Mouse (Mus musculus): Measurements from ENCODE around the gene Clcnkb. TPM values are rescaled to one million over a fixed set of nuclear protein-coding genes. Genes with fewer than 3 reads are reported as not detected.

Clcnkb gene
- polyA plus RNA-seq, 1 experiment from 2014 or later: not detected

DNA sequence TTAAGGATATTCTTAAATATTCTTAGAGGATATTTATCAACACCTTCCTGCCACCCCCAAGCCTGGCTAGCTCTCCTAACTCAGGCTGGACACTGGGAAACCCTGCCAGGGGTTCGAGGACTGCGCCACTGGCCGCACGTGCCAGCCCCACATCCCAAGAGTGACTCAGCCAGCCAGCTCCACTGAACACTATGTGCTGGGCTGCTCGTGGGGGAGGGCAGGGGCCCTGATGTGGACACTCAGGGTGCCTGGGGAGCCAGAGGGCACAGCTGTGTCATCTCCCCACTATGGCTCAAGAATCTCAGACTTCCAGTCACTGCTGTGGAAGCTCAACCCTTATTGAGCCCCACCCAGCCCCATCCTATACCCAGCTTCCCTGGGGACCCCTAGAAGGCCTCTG is 7.5 kb upstream of the Clcnkb start:
- Histone ChIP-seq H3K27ac (ENCODE audit: low read length) (no peak overlapping the region), H3K4me1 (ENCODE audit: insufficient read depth, low read depth, low read length) (peaks cover 5% of the 10 kb centered on the region), H3K9ac (replicated peaks; ENCODE audit: low read depth) (no peak overlapping the region), H3K9me3 (ENCODE audit: low read length) (no peaks in the 10 kb centered on the region), H3K4me2 (replicated peaks; ENCODE audit: low read depth, low read length) (no peak overlapping the region), H3K27me3 (replicated peaks; ENCODE audit: insufficient read depth, low read length) (no peaks in the 10 kb centered on the region), H3K36me3 (ENCODE audit: insufficient read depth, low read length) (no peaks in the 10 kb centered on the region), H3K4me3 (ENCODE audit: low read depth, low read length) (no peak overlapping the region)
- DNase-seq (ENCODE audit: low spot score): no peak
- WGBS: 67% methylated on average over 5 of the region's 5 CpGs
- no peak for TF ChIP-seq CTCF (IDR thresholded peaks at IDR 0.05)
- TF ChIP-seq EP300 (IDR thresholded peaks at IDR 0.05): peak; percentile 39; the same call in 1 of the 2 replicates
- ATAC-seq: peak; percentile 41

DNA sequence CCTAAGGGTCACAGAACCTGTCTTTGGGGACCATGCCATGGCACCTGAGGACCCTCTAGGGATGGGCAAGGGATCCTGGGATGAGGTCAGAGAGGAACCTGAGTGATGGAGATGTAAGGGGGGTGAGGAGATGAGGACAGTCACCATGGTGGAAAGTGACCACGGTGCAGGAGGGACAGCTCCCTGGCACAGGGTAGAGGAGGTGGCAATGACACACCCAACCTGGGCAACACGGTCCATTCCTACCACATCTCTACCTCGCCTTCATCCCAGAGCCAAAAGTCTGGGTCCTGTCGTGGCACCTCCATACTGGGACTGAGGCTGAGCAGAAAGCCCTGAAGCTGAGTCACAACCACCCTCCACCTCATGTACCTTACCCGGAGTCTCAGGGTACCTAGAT is 7.0 kb upstream of the Clcnkb start:
- H3K9ac ChIP-seq (replicated peaks; ENCODE audit: low read depth): no peak overlapping the region
- H3K4me3 ChIP-seq (ENCODE audit: low read depth, low read length): no peak overlapping the region
- no peak for TF ChIP-seq EP300 (IDR thresholded peaks at IDR 0.05)
- TF ChIP-seq CTCF (IDR thresholded peaks at IDR 0.05): no peak
- no peaks in the 10 kb centered on the region for H3K9me3 ChIP-seq (ENCODE audit: low read length)
- no peak overlapping the region for H3K4me2 ChIP-seq (replicated peaks; ENCODE audit: low read depth, low read length)
- DNase-seq (ENCODE audit: low spot score) (no peak), ATAC-seq (no peak)
- H3K27me3 ChIP-seq (replicated peaks; ENCODE audit: insufficient read depth, low read length): no peaks in the 10 kb centered on the region
- no peak overlapping the region for H3K27ac ChIP-seq (ENCODE audit: low read length)
- 81% methylated on average over 5 of the region's 5 CpGs for WGBS
- H3K4me1 ChIP-seq (ENCODE audit: insufficient read depth, low read depth, low read length): peaks cover 5% of the 10 kb centered on the region
- H3K36me3 ChIP-seq (ENCODE audit: insufficient read depth, low read length): no peaks in the 10 kb centered on the region

DNA sequence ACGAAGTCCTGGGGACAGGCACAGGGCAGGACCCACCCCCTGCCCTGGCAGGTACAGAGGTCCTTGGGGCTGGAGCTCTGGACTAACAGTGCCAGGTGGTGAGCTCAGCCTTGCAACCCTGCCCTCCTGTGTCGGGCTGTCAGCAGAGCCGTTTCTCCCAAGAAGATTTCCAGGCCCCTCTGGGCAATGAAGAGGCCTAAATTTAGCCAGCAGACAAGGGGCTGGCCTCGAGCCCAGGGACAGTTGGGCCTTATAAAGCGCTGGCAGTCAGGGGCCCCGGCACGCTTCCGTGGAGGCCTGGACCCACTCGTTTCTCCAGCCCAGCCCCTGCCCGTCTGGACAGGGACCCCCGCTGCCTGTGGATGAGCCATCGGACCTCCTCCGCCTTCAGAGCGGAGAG is 5.6 kb upstream of the Clcnkb start:
- H3K4me2 ChIP-seq (replicated peaks; ENCODE audit: low read depth, low read length): no peak overlapping the region
- H3K4me1 ChIP-seq (ENCODE audit: insufficient read depth, low read depth, low read length): peaks cover 5% of the 10 kb centered on the region
- peak; percentile 55 for DNase-seq (ENCODE audit: low spot score)
- H3K9ac ChIP-seq (replicated peaks; ENCODE audit: low read depth): peak overlapping the region; percentile 23; the same call in 1 of the 2 replicates
- H3K27me3 ChIP-seq (replicated peaks; ENCODE audit: insufficient read depth, low read length): no peaks in the 10 kb centered on the region
- 0 out of 2 replicates have a peak, but pooled peaks have one; percentile 8 for ATAC-seq
- no peak overlapping the region for H3K27ac ChIP-seq (ENCODE audit: low read length)
- TF ChIP-seq CTCF (IDR thresholded peaks at IDR 0.05) (0 out of 2 replicates have a peak, but pooled peaks have one; percentile 4), EP300 (IDR thresholded peaks at IDR 0.05) (no peak)
- H3K4me3 ChIP-seq (ENCODE audit: low read depth, low read length): no peak overlapping the region
- 30% methylated on average over 14 of the region's 14 CpGs for WGBS
- H3K36me3 ChIP-seq (ENCODE audit: insufficient read depth, low read length): no peaks in the 10 kb centered on the region
- no peaks in the 10 kb centered on the region for H3K9me3 ChIP-seq (ENCODE audit: low read length)

DNA sequence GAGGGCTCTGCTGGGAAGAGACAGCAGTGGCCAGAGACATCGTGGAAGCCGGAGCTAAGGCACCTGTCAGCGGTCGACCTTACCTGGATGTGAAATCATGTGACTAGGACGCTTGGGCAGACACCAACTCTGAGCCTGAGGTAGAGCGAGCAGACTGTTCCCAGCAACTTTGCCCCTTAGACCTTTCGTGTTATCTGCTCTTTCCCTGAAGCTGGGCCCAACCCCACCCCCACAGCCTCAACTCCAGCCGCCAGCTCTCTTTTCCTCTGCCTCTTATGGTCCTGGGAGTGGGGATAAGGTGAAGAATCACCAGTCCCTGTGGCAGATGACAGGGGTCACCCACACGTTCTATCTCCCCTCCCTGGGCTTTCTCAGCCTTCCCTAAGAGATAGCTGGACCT is 5.1 kb upstream of the Clcnkb start:
- no peak for ATAC-seq
- WGBS: 39% methylated on average over 9 of the region's 9 CpGs
- H3K4me2 ChIP-seq (replicated peaks; ENCODE audit: low read depth, low read length): no peak overlapping the region

DNA sequence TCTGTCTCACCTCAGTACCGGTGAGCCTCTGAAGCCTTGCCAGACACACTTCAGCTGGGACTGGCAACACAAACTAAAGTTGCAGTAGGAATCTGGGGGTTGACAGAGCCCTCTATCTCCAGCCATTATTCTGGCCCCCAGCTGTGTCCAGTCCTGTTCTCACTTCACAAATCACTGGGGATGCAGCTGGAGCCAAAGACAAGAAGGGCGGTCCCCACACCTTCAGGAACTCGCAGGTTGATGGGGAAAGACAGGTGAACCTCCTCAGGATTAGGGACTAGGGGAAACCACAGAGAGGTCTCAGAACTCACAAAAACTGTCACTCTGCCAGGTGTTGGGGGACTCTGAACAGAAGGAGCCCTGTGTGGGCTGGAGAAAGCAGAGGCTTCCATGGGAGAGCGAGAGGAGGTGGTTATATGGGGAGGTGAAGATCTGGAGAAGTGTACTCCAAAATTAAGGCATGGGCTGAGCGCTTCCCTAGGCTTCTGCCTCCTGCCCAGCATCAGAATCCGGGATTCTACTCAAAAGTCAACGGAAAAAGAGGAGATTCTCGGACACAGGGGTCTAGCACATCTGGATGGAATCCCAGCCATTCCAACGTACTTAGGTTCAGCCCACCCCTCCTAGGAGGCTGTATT is 4.5 kb upstream of the Clcnkb start, which contains the start of gene Hspb7:
Gene Hspb7, plus strand, starts transcription at position 588 of the 638 bp plus-strand sequence.
- ATAC-seq: peak; percentile 18
- Histone ChIP-seq H3K27me3 (replicated peaks; ENCODE audit: insufficient read depth, low read length) (no peaks in the 10 kb centered on the region), H3K4me3 (ENCODE audit: low read depth, low read length) (no peak within 1 kb of the TSS), H3K4me1 (ENCODE audit: insufficient read depth, low read depth, low read length) (no peaks in the 10 kb centered on the region; the same call in 1 of the 2 replicates), H3K9ac (replicated peaks; ENCODE audit: low read depth) (peak within 1 kb of the TSS; percentile 23; the same call in 1 of the 2 replicates), H3K27ac (ENCODE audit: low read length) (no peak within 1 kb of the TSS), H3K4me2 (replicated peaks; ENCODE audit: low read depth, low read length) (no peak within 1 kb of the TSS), H3K36me3 (ENCODE audit: insufficient read depth, low read length) (no peaks in the 10 kb centered on the region), H3K9me3 (ENCODE audit: low read length) (no peaks in the 10 kb centered on the region)
- TF ChIP-seq EP300 (IDR thresholded peaks at IDR 0.05) (no peak), CTCF (IDR thresholded peaks at IDR 0.05) (no peak)
- no peak for DNase-seq (ENCODE audit: low spot score)
- WGBS: 43% methylated on average over 9 of the region's 9 CpGs

More for the DNA sequence above, 5.1 kb upstream of the Clcnkb start:
- no peaks in the 10 kb centered on the region for H3K36me3 ChIP-seq (ENCODE audit: insufficient read depth, low read length)
- H3K4me3 ChIP-seq (ENCODE audit: low read depth, low read length): no peak overlapping the region
- H3K9me3 ChIP-seq (ENCODE audit: low read length): no peaks in the 10 kb centered on the region
- TF ChIP-seq EP300 (IDR thresholded peaks at IDR 0.05): no peak
- no peak for TF ChIP-seq CTCF (IDR thresholded peaks at IDR 0.05)
- no peak overlapping the region; the same call in 1 of the 2 replicates for H3K9ac ChIP-seq (replicated peaks; ENCODE audit: low read depth)
- DNase-seq (ENCODE audit: low spot score): no peak
- no peak overlapping the region for H3K27ac ChIP-seq (ENCODE audit: low read length)
- no peaks in the 10 kb centered on the region for H3K27me3 ChIP-seq (replicated peaks; ENCODE audit: insufficient read depth, low read length)
- H3K4me1 ChIP-seq (ENCODE audit: insufficient read depth, low read depth, low read length): peaks cover 4% of the 10 kb centered on the region

DNA sequence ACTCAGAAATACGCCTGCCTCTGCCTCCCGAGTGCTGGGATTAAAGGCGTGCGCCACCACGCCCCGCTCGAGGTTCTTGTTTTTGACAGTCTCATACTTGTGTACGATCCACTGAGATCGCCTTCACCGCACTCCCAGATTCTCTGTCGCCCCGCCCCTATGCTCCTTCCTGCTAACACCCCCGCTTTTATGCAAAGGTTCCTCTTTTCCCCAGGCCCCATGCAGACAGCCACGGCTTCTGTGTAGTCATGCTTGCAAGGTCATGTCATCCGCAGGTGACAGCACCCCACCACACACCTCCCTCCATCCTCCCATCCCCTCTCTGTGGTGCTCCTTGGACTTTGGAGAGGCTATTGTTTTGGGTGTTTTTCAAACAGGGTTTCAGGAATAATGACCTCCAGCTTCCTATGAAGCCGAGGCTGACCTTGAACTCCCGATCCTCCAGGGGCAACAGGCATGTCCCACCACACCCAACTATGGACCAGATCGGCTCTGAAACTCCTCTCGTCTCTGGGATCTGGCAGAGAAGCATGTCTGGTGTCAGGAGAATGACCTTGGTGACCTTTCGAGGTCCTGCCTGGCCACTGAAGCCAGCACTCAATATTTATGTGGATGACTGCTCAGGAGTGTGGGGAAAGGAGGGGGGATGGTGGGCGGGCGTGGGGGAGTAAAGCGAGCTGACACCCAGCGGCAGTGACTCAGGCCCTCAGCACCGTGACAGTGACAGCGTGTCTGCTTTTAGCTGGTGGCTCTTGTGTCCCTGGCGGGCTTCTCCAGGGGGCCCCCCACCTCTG is 3.8 kb upstream of the Clcnkb start:
- no peak overlapping the region for H3K4me3 ChIP-seq (ENCODE audit: low read depth, low read length)
- no peak overlapping the region for H3K9ac ChIP-seq (replicated peaks; ENCODE audit: low read depth)
- H3K27me3 ChIP-seq (replicated peaks; ENCODE audit: insufficient read depth, low read length): no peaks in the 10 kb centered on the region
- H3K27ac ChIP-seq (ENCODE audit: low read length): no peak overlapping the region
- DNase-seq (ENCODE audit: low spot score) (peak; percentile 35), ATAC-seq (peak; percentile 52)
- no peak overlapping the region for H3K4me2 ChIP-seq (replicated peaks; ENCODE audit: low read depth, low read length)
- H3K36me3 ChIP-seq (ENCODE audit: insufficient read depth, low read length): no peaks in the 10 kb centered on the region
- H3K4me1 ChIP-seq (ENCODE audit: insufficient read depth, low read depth, low read length): no peaks in the 10 kb centered on the region; the same call in 1 of the 2 replicates
- H3K9me3 ChIP-seq (ENCODE audit: low read length): no peaks in the 10 kb centered on the region
- 53% methylated on average over 27 of the region's 27 CpGs for WGBS
- TF ChIP-seq EP300 (IDR thresholded peaks at IDR 0.05): no peak
- no peak for TF ChIP-seq CTCF (IDR thresholded peaks at IDR 0.05)
